Mouse (Mus musculus) cerebellum, postnatal 36 days (tissue): ENCODE measurements around the gene Plcb4.

Experiments
- DNase-seq, 2 experiments: peaks; one replicate each; pipeline ENCODE4 v3.0.0; 2021 to 2022; ENCODE audit warnings: mixed read lengths in 2 of 2

Gene Plcb4

GRCm38 (mm10) chr2:135761226-135761802, 102.5 kb downstream of the Plcb4 start:
- no peak for DNase-seq

DNA sequence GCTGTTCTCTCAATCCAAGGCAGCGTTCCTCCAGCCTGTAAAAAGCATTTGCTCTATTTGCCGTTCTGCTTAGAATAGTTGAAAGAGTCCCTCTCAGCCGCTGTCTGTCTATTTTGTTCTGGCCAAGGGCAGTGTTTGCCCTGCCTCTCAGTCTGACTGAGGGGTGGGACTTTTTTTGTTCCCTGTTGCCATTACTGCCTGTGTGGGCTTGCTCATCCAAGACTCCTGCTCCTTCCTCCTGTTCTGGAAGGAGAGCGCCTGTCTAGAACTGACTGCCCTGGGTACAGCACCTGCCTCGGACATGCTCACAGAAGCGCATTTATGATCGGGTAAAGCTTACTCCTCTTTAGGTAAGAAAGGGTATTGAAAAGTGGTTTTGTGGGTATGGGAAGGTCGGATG, 105.9 kb downstream of the Plcb4 start:
- no peak for DNase-seq

GRCm38 (mm10) chr2:135766471-135767063, 107.8 kb downstream of the Plcb4 start:
- no peak for DNase-seq

DNA sequence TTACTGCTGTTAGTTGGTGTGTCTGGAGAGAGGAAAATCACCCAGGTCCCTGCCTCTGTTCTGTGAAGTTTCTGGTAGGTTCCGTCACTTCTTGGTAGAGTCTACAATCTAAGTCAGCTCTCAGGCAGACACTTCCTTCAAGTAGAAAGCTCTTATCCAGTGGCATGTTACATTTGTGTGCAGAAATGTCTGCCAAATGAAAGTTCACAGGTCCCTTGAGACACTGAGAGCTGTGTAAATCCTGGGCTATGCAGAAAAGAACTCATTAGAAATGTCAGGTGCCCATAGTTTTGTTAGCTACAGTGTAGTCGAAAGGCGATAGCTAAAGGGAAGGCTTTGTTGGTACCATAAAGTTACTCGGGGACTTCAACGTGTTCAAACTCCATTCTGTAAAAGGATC, 108.7 kb downstream of the Plcb4 start:
- DNase-seq = no peak

DNA sequence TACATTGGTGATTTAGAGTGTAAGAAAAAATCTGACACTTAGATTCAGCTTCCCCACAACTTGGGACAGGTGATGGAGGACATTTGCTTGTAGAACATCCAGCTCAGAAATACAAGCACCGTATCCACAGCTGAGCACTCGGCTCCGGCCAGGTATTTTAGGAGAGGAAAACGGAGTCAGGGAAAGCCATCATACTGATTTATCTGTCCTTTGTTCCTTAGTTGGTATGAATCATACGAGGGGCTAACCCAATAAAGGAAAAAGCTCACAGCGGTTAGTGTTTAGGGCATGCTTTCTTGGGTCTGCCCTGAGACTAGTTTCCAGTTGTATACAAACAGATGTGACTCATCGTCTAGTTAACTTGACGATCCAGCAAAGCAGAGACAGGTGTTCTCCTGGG, 110.9 kb downstream of the Plcb4 start:
- DNase-seq = no peak

- DNase-seq = no peak
Measured at GRCm38 (mm10) chr2:135770226-135770625, 111.4 kb downstream of the Plcb4 start.

DNA sequence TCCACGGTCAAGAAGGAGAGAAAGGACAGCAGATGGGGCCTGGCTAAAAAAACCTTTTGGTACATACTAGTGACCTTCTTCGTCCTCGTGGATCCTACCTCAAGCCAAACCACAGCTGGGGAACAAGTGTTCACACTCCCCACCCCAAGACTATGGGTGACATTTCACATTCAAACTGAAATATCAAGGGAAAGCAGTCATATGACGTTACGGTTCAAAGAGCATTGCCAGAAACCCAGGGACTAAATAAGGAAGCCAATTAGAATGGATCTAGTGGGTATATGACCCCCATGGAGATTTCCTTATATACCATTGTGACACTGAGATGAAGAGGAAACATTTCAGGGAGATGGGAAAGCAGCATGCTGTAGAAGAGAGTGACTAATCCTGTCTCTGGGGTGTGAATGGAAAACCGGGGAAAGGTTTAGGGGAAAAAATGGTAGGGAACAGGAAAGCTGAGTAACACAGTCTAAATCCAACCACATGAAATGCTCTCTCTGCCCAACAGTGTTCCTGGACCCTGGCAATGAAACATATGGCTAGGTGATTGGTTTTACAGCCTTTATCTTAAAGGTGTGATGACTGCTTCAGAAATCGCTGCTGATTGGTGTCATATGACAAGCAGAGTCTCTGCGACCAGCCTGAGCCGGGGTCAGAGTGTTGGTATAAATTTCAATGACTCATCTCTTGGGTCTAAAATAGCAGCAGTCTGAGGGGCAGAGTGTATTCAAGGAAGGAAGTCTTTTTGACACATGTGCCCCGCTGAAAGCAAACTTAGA, 114.6 kb downstream of the Plcb4 start:
- DNase-seq = no peak

DNA sequence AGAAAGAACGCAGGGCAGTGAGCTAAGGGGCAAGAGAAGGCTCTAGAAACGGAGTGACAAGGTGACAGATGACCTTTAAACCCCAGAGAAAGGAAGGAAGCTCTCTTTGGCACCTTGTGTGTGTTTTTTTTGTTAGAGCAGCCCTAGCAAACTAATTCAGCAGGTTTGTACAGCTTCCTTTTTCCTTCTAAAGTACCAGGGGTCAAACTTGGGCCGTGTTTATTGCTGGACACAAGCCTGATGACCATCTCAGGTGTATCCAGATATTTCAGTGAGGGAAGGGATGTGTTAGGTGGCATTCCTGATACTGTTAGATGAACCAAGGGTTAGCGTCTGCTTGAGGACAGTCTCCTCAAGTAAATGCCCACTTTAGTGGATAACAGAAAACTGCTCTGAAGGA, 116.2 kb downstream of the Plcb4 start:
- no peak for DNase-seq

DNA sequence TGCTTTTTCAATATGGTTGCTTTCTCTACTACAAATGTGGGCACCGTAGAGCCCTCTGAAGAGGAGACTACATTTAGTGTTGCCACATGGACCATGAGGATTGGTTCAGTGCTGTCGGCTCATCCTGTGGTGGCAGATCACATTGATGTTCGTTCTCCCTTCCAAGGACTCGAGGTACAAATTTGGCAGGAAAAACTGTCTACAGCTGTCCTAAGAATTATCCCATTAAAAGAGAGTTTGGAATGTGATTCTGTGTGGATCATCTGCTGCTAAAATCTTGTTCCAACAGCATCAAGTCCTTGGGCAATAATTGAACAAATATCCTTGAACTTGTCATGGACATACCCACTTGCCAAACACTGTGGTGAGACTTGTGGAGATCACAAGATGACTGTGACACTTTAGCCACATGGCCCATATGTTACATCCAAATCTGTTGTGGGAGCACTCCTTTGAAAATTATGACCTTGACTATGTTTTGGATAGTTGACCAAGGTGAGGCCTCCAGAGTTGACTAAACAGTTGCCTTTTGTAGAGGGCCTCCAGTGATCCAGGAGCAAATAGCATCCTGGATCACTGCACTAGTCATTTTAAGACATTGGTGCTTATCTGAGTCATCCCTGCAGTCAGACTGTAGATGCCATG, 117.4 kb downstream of the Plcb4 start:
- DNase-seq = no peak

- DNase-seq = no peak
Measured at GRCm38 (mm10) chr2:135781391-135781790, 122.6 kb downstream of the Plcb4 start.

DNA sequence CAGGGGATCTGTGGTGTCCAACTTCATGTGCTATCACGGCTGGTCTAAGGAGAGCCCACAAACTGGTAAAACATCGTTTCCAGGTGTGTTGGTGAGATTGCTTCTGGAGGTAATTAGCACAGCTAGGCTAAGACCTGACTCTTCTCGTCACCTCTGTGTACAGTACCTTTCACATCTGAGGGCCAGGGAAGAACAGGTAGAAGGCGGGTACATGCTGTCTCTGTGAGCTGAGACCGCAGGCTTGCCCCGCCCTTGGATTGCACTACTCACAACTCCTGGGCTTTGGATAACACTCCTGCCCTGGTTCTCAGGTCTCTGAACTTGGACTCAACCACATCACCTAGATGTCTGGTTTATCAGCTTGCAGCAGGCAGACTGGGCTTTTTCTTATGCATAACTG, 128.6 kb downstream of the Plcb4 start:
- DNase-seq = no peak

DNA sequence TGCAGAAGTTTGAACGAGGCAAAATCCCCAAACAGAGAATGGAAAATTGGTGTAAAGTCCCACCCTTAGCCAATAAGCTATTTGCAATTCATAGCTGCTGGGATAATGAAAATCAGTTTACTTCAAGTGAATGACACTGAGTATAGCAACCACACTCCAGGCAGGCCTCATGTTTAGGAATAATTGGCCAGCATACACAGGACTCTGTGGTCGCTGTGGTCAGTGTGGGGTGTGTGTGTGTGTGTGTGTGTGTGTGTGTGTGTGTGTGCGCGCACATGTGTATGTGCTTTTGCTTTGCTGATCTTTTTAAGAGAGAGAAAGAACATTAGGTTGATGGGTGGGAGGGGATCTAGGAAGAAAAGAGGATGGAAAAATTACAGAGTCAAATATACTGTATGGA, 134.1 kb downstream of the Plcb4 start:
- DNase-seq = no peak

- DNase-seq = no peak
Measured at GRCm38 (mm10) chr2:135796684-135797083, 137.9 kb downstream of the Plcb4 start.

DNA sequence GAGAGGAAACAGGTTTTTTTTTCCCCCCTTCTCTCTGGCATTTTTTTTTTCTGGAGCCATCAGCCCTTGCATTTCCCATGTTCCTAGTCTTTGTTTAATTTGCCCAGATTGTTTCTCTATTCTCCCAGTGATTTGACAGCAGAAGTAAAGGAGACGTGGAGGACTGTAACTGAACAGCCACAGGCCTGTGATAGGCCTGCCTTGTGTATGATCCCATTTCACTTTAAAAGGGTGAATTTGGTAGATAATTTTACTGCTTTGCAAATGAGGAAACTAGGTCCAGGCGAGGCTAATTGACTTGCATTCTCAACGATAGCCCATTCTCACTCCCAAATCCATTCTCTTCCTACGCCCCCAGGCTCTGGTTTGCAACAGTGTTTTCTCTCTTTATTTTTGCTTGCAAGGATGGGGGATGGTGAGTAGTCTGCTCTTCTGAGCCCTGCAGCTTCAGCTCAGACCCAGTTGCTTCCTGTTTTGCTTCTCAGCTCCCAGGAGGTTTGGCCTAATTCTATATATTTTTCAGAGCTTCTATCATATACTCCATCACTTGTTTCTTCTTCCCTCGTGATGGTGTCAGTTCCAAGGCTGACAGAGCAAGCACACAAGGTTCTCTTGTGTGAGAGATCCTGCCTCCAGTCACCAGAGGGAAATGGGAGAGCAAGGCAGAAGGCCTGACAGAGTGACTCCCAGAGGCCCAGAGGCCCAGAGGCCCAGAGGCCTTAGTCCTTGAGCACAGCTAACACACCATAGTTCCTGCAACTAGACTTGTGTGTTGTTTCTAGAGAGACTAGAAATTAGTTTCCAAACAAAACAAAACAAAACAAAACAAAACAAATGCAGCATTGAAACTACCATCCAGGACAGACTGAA, 139.1 kb downstream of the Plcb4 start:
- DNase-seq = no peak

DNA sequence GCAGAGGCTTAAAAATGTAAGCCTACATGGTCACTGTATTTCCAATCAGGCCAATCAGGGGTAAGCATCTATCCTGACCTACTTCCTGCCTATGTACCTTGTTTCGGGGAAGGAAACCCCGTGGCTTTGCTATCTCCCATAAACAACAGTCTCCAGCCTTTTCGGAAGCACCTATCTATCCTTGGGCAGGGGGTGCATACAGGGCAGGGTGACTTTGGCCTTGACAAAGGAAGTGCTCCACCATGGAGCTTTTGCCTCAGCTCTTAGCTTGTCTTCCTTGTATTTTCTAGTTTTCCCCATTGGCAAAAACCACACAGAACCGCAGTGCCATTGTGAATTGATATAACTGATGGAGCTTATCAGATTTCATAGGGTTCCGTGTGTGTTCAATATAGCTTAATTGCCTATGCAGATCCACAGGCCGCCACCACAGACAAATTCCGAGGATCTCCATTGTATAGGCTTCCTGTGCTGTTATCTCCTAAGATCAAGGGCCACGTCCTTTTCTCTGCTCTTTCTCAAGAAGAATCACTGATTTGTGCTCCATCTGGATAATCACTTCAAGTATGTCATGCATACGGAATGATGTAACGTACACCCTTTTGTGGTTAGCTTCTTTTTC, 140.4 kb downstream of the Plcb4 start:
- DNase-seq = no peak

DNA sequence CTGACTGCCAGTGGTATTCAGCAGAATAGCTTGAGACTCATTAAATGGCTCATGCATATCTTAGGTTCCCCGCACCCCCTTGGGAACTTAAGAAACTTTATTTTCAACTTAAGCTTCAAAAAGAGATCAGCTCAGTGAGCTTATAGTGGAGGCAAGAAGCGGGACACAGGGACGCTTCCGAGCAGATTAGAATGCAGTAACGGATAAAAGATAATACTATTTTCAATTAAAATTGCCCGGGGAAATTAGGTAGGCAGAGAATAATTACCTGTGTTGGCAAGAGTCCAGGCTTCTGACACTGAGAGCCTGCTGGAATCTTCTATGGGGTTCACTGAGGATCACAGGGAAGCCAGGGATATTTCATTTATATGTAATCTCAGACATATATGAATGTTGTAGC, 141.6 kb downstream of the Plcb4 start:
- no peak for DNase-seq

- DNase-seq = peak; percentile 28 to 53
Measured at GRCm38 (mm10) chr2:135802878-135803450, 144.2 kb downstream of the Plcb4 start.

GRCm38 (mm10) chr2:135805748-135806685, 147.2 kb downstream of the Plcb4 start:
- DNase-seq = peak; percentile 68 to 71

- no peak for DNase-seq
Measured at GRCm38 (mm10) chr2:135808342-135808741, 149.5 kb downstream of the Plcb4 start.

GRCm38 (mm10) chr2:135810841-135811240, 152.0 kb downstream of the Plcb4 start:
- DNase-seq = no peak
